Mouse (Mus musculus): ENCODE results near the gene Ucp1. TPM values are rescaled to one million over a fixed set of nuclear protein-coding genes. Genes with fewer than 3 reads are reported as not detected.
A peak's percentile ranks its signal among the peaks of the same experiment; 100 is the strongest.

Ucp1 gene
- polyA plus RNA-seq, 1 experiment from 2014 or later = not detected

- Histone ChIP-seq H3K27me3 (peaks cover 10% of the 10 kb centered on the region; the same call in 1 of the 2 replicates), H3K36me3 (peaks cover 5% of the 10 kb centered on the region; the same call in 1 of the 2 replicates), H3K9me3 (replicated peaks) (no peaks in the 10 kb centered on the region), H3K4me3 (peak within 1 kb of the TSS; percentile 97), H3K4me2 (peak within 1 kb of the TSS; percentile 97), H3K4me1 (replicated peaks) (peaks cover 7% of the 10 kb centered on the region; the same call in 1 of the 2 replicates), H3K27ac (peak within 1 kb of the TSS; percentile 58), H3K9ac (peak within 1 kb of the TSS; percentile 82)
- under 1% methylated on average over 85 of the region's 85 CpGs for WGBS
- peak; percentile 99 for ATAC-seq (replicated peaks; ENCODE audit: insufficient number of reproducible peaks, insufficient read depth, low FRiP score, low read depth)
These were observed 41.9 kb downstream of the Ucp1 start, which contains the start of gene Elmod2 for GRCm38 (mm10) chr8:83331899-83332697. Gene Elmod2, minus strand, starts transcription at chr8:83332486.

GRCm38 (mm10) chr8:83332864-83333263 is 42.7 kb downstream of the Ucp1 start:
- no peak overlapping the region for H3K27ac ChIP-seq
- H3K36me3 ChIP-seq = peaks cover 5% of the 10 kb centered on the region; the same call in 1 of the 2 replicates
- H3K4me1 ChIP-seq (replicated peaks) = peaks cover 7% of the 10 kb centered on the region; the same call in 1 of the 2 replicates
- H3K4me2 ChIP-seq = peak overlapping the region; percentile 97
- H3K4me3 ChIP-seq = peak overlapping the region; percentile 97
- 10% methylated on average over 7 of the region's 7 CpGs for WGBS
- ATAC-seq (replicated peaks; ENCODE audit: insufficient number of reproducible peaks, insufficient read depth, low FRiP score, low read depth) = no peak
- no peaks in the 10 kb centered on the region for H3K9me3 ChIP-seq (replicated peaks)
- H3K9ac ChIP-seq = peak overlapping the region; percentile 32
- H3K27me3 ChIP-seq = peaks cover 10% of the 10 kb centered on the region; the same call in 1 of the 2 replicates

GRCm38 (mm10) chr8:83342076-83342475 is 51.9 kb downstream of the Ucp1 start:
- no peaks in the 10 kb centered on the region for H3K27me3 ChIP-seq
- no peak overlapping the region for H3K4me3 ChIP-seq
- no peaks in the 10 kb centered on the region for H3K4me1 ChIP-seq (replicated peaks)
- H3K9me3 ChIP-seq (replicated peaks) = no peaks in the 10 kb centered on the region
- H3K27ac ChIP-seq = no peak overlapping the region
- H3K9ac ChIP-seq = no peak overlapping the region
- H3K4me2 ChIP-seq = no peak overlapping the region
- no peaks in the 10 kb centered on the region for H3K36me3 ChIP-seq
- no peak for ATAC-seq (replicated peaks; ENCODE audit: insufficient number of reproducible peaks, insufficient read depth, low FRiP score, low read depth)
- 70% methylated on average over 3 of the region's 3 CpGs for WGBS

- no peaks in the 10 kb centered on the region for H3K36me3 ChIP-seq
- no peak overlapping the region for H3K4me2 ChIP-seq
- no peak for ATAC-seq (replicated peaks; ENCODE audit: insufficient number of reproducible peaks, insufficient read depth, low FRiP score, low read depth)
- H3K9ac ChIP-seq = no peak overlapping the region
- no peak overlapping the region for H3K27ac ChIP-seq
- no peak overlapping the region for H3K4me3 ChIP-seq
- H3K4me1 ChIP-seq (replicated peaks) = no peaks in the 10 kb centered on the region
- H3K9me3 ChIP-seq (replicated peaks) = no peaks in the 10 kb centered on the region
- no peaks in the 10 kb centered on the region for H3K27me3 ChIP-seq
These were observed 52.5 kb downstream of the Ucp1 start for GRCm38 (mm10) chr8:83342693-83343092.

Other genes starting within 250 kb of the Ucp1 start
- gene Tbc1d9, start 125.0 kb upstream of the Ucp1 start, polyA plus RNA-seq (2015; fragmentation: Nextera tagmentation; extraction: Ambion mirVana) = 0.73 and 1.4 TPM in 2 replicates
- 0.45 and 0.90 TPM in 2 replicates for gene Gm10645, start 124.2 kb upstream of the Ucp1 start, polyA plus RNA-seq (2015; fragmentation: Nextera tagmentation; extraction: Ambion mirVana)
- gene Elmod2, start 42.1 kb downstream of the Ucp1 start, polyA plus RNA-seq (2015; fragmentation: Nextera tagmentation; extraction: Ambion mirVana) = 9.2 and 10.2 TPM in 2 replicates
- gene Mgat4d, start 58.1 kb downstream of the Ucp1 start, polyA plus RNA-seq (2015; fragmentation: Nextera tagmentation; extraction: Ambion mirVana) = not detected in 2 replicates
- 0.04 and 0.10 TPM in 2 replicates for gene Clgn, start 99.5 kb downstream of the Ucp1 start, polyA plus RNA-seq (2015; fragmentation: Nextera tagmentation; extraction: Ambion mirVana)
- 68.4 and 80.7 TPM in 2 replicates for gene Scoc, start 168.0 kb downstream of the Ucp1 start, polyA plus RNA-seq (2015; fragmentation: Nextera tagmentation; extraction: Ambion mirVana)
- not detected in 2 replicates for gene Olfr370, start 245.4 kb downstream of the Ucp1 start, polyA plus RNA-seq (2015; fragmentation: Nextera tagmentation; extraction: Ambion mirVana)

All from heart, embryonic 15.5 days (tissue).